Mouse (Mus musculus) mouse embryonic stem cell (cell line): ENCODE measurements at regions not wholly inside any gene's neighbourhood (a gene's known extent, or its start where the extent isn't known, plus 50 kb on each side); places are given as distances from the start of the nearest gene placed in this dataset.

Source experiments
- in situ Hi-C, 2 experiments: fragments of 300-500 bp; cut with MboI; formaldehyde crosslinking; loops; 1 replicate in 1 of 2; 3 replicates in 1 of 2; pipeline ENCODE4 v1.14.3; 2019 to 2020; ENCODE audit warnings: low sequenced_read_pairs in 2 of 2, low pct_unique_long_range_greater_than_20kb in 1 of 2, mixed read lengths in 1 of 2; ENCODE audit not compliant: unreplicated experiment in 1 of 2

DNA sequence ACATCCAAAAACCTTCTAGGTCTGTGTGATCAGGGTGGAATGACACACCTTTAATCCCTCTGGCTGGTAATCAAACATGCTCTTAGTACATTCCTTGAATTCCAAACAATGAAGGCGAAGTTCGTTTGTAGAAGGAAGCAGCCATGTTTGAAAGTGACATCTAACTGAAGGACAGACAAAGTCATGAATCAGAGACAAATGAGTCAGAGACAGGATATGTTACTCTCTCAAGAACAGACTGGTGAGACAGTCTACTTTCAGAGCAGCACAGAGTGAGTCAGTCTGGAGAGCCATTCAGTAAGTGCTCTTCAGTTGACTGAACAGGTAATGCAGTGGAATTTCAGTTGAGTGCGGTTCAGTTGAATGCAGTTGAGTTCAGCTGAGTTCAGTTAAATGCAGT, 150.4 kb downstream of the Cpe start:
- in situ Hi-C loops = loop anchor here (10.0 to 25.0 kb wide), 4 partner anchors 52 to 518 kb away; no protein-coding TSS in a partner anchor

DNA sequence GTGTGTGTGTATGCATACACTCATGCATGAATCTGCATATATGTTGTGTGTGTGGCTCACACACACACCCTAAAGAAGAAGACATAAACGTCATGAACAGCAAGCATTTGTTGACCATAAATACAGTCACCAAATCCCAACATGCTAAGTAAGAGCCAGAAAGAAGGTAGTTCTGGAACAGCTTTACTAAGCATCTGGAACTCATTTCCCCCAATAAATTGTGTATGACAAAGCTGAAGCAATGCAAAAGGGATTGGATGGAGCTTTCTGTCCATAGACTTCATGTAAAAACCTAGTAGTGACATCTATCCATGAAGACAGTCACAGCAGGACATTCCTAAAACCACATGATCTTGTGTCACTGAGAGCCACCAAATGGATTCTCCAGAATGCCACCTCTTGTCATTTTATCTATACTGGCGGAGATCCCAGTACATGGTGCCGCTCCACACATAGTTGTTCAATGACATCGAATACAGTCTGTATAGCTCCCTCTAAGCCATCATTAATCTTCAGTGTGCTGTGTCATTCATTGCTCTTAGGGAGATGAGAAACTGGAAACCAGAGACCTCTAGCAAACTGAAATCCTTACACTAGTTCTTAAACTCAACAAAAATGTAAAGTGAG, 152.9 kb downstream of the Cpe start:
- in situ Hi-C loops = loop anchor here (10.0 to 25.0 kb wide), 4 partner anchors 55 to 515 kb away; no protein-coding TSS in a partner anchor

- in situ Hi-C loops = loop anchor here (25.0 kb wide), 2 partner anchors 294 to 494 kb away; no protein-coding TSS in a partner anchor
Measured at GRCm38 (mm10) chr8:64531780-64532179, 161.1 kb downstream of the Cpe start.

DNA sequence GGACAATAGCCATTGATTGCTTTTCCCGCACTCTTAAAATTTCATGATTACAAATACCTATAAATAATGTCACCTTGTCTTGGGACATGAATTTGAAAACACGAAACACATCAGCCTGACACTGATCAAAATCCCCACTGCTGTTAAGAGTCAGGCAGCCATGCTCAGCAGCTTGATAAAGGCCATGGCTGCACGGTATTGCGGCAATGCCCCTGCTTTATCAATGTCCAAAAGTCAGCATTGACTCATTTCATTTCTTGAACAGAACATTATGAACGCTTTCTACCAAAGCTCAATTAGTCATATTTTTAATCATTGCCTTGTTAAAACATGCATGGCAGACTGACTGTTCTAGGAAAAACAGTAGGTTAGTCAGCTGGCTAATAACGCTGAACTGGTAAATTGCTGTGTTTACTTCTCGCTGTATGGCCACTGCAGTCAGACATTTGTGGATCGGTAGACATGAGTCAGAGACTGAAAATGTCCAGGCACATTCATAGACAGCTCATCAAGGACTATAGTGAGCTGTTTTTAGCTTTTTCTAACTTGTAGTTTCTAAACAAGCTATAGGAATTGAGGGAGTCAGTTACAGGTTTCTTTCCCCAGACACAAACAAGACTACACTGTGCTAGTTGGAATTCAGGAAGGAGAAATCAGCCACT, 170.3 kb downstream of the Cpe start:
- in situ Hi-C loops = no loop called here

DNA sequence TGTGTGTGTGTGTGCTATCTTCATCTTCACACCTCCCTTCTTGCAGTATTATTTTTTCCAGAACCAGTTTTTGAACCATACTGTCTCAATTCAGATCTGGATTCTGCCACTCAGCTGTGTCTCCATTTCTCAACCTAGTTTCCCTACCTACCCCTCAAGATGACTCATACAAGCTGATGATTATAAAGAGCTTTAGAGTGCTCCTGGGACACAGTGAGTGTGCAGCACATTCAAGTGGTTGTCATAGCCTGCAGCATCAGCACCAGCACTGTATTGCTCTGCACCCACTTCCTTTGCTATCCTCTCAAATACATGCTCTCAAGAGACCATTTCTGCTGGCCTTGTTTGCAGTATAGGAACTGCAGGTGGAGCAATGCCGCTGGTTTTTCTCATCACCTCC, 173.2 kb downstream of the Cpe start:
- in situ Hi-C loops = no loop called here

DNA sequence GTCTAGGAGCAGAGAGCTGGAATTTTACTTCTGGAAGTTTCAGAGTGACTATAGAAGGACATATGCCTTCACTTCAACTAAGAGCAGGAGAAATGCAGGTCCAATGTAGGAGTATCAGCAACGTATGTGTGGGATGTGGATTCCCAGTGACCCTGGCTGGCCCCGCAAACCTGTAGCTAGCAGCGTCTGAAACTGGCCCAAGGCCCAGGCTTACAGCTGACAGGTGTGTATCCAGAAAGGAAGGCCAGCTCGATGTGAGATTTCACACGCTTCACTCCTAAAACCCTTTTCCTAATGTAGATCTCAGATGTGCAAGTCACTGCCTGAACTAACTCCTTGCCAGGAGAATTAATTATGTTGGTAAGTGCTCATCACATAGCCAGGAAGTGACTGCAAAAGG, 176.9 kb downstream of the Cpe start:
- in situ Hi-C loops = no loop called here

- in situ Hi-C loops = no loop called here
Measured at GRCm38 (mm10) chr8:64497281-64498060, 195.4 kb downstream of the Cpe start.

GRCm38 (mm10) chr8:64496333-64497213, 196.3 kb downstream of the Cpe start:
- in situ Hi-C loops = no loop called here

GRCm38 (mm10) chr8:64491561-64491960, 201.3 kb downstream of the Cpe start:
- in situ Hi-C loops = no loop called here

DNA sequence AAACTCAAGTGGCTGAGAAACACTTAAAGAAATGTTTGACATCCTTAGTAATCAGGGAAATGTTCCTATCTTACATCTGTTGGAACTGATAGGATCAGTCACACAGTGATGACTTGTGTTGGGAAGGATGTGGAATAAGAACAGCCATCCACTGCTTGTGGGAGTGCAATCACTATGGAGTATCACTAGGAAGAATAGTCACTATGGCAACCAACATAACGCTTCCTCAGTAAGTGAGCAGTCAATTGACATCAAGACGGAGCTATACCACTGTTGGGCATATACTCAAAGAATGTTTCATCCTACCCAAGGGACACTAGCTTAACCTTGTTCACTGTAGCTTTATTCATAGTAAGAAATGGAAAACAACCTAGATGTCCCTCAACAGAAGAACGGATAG, 204.8 kb downstream of the Cpe start:
- in situ Hi-C loops = no loop called here

GRCm38 (mm10) chr8:64473276-64473675, 219.6 kb downstream of the Cpe start:
- in situ Hi-C loops = no loop called here

- in situ Hi-C loops = no loop called here
Measured at GRCm38 (mm10) chr8:64472801-64473270, 220.0 kb downstream of the Cpe start.

GRCm38 (mm10) chr8:64461136-64461535, 231.7 kb downstream of the Cpe start:
- in situ Hi-C loops = no loop called here

DNA sequence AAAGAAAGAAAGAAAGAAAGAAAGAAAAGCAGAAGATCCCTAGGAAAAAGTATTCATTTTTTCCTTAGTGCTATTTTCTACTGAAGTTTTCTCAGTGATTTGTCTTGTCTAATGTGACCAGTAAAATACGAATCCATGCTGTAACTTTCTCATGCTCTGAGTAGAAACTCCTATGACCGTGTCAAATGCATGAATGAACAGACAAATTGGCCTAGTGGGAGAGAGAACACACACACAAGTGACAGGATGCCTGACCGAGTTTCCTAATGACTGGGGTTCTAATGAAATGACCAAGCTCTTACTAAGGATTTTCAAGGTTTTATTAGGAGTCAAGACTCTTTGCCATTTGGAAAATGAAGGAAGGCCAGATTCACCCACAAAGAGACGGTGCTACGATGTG, 235.9 kb downstream of the Cpe start:
- in situ Hi-C loops = no loop called here

DNA sequence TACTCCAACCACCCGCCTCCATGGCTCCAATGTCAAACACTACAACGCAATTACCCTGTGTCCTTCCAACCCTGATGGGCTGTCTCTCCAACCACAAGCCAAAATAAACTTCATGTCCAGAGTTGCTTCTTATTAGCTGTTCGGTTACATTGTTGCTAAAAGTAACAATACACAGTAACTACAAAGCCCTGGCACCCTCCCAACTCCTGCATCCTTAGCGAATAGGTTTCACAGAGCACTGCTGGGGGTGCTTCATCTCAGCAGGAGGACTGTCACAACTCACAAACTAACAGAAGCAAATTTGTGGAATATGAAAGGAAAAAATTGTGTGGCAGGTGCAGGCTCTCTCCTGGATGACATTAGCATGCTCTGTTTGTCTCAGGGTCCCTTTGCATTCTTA, 238.1 kb downstream of the Cpe start:
- in situ Hi-C loops = no loop called here

- in situ Hi-C loops = no loop called here
Measured at GRCm38 (mm10) chr8:64445366-64445765, 239.3 kb upstream of the Tll1 start.

GRCm38 (mm10) chr8:64444429-64444828, 238.4 kb upstream of the Tll1 start:
- in situ Hi-C loops = no loop called here

GRCm38 (mm10) chr8:64438489-64438888, 232.4 kb upstream of the Tll1 start:
- in situ Hi-C loops = no loop called here
